7 mouse cellular contexts compared by ENCODE assay signal in the genomic region with DNA sequence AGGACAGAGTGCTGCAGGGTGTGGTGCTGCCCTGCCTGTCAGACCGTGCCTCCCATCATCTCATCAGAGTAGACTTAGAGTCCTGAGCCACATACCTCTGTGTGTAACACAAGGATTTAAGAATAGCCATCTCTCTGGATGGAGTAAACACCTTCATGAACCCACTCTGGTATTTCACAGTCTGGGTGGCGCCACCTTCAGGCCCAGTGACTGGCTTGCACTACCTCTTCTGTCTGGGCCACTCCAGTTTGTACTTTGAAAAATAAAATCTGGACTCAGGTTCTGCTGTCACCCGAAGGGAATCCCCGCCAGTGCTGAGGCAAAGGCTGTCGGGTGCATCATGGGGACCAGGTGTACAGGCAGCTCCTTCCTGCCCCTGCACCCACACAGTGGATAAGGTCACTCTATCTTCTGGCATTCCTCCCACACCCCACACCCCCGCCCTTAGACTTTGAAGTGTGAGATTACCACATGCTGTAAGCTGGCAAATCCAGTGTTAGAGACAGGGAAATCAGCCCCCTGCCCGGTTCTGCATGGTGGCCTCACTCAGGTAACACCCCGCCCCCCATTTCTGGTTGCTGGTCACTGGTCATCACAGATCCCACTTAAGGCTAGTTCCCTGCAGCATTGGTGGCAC.
DNase-seq lines count a peak whose midpoint lies in the region; ATAC-seq and TF ChIP-seq lines count a peak whose summit lies in the region.

No protein-coding gene starts in this region.

- H3K9ac ChIP-seq in heart, embryonic 12.5 days = no peak overlapping the region
- H3K9ac ChIP-seq in midbrain, postnatal 0 days (replicated peaks; ENCODE audit: low read length, poor library complexity, severe bottlenecking) = no peak overlapping the region
- H3K9ac ChIP-seq in midbrain, embryonic 15.5 days = no peak overlapping the region
- H3K9ac ChIP-seq in stomach, embryonic 16.5 days (ENCODE audit: low read length) = no peak overlapping the region

- peak; percentile 62 for TF ChIP-seq CTCF in midbrain, postnatal 0 days (IDR thresholded peaks at IDR 0.05)
- 0 out of 2 replicates have a peak, but pooled peaks have one; percentile 23 for TF ChIP-seq CTCF in embryonic fibroblast, embryonic 13.5 days (IDR thresholded peaks at IDR 0.05; ENCODE audit: borderline replicate concordance, insufficient read depth, low read length)

- no peak overlapping the region for H3K4me2 ChIP-seq in heart, embryonic 12.5 days
- H3K4me2 ChIP-seq in midbrain, postnatal 0 days (ENCODE audit: low read depth, low read length, poor library complexity, severe bottlenecking) = no peak overlapping the region
- no peak overlapping the region for H3K4me2 ChIP-seq in midbrain, embryonic 15.5 days
- no peak overlapping the region for H3K4me2 ChIP-seq in stomach, embryonic 16.5 days (ENCODE audit: low read depth, low read length)

- no peaks in the 10 kb centered on the region for H3K27me3 ChIP-seq in heart, embryonic 12.5 days (replicated peaks)
- no peaks in the 10 kb centered on the region for H3K27me3 ChIP-seq in midbrain, postnatal 0 days (ENCODE audit: insufficient read depth, low read length)
- H3K27me3 ChIP-seq in midbrain, embryonic 15.5 days (replicated peaks) = no peaks in the 10 kb centered on the region
- no peaks in the 10 kb centered on the region for H3K27me3 ChIP-seq in stomach, embryonic 16.5 days (ENCODE audit: control insufficient read depth, insufficient read depth, low read length)

- peaks cover 44% of the 10 kb centered on the region for H3K4me1 ChIP-seq in heart, embryonic 12.5 days (replicated peaks)
- H3K4me1 ChIP-seq in midbrain, postnatal 0 days (ENCODE audit: insufficient read depth, low read length) = no peaks in the 10 kb centered on the region
- H3K4me1 ChIP-seq in midbrain, embryonic 15.5 days = peaks cover 25% of the 10 kb centered on the region
- H3K4me1 ChIP-seq in embryonic fibroblast, embryonic 13.5 days (ENCODE audit: control insufficient read depth, insufficient read depth, low read length) = peaks cover 13% of the 10 kb centered on the region
- peaks cover 42% of the 10 kb centered on the region for H3K4me1 ChIP-seq in stomach, embryonic 16.5 days (ENCODE audit: control insufficient read depth, insufficient read depth, low read length)

- no peak overlapping the region for H3K4me3 ChIP-seq in heart, embryonic 12.5 days
- no peak overlapping the region for H3K4me3 ChIP-seq in midbrain, postnatal 0 days (ENCODE audit: low read depth, low read length)
- no peak overlapping the region for H3K4me3 ChIP-seq in midbrain, embryonic 15.5 days
- no peak overlapping the region for H3K4me3 ChIP-seq in embryonic fibroblast, embryonic 13.5 days (ENCODE audit: insufficient read depth, low read length)
- H3K4me3 ChIP-seq in stomach, embryonic 16.5 days (replicated peaks; ENCODE audit: low read length) = no peak overlapping the region

- no peaks in the 10 kb centered on the region for H3K9me3 ChIP-seq in heart, embryonic 12.5 days (replicated peaks)
- no peaks in the 10 kb centered on the region for H3K9me3 ChIP-seq in midbrain, postnatal 0 days (ENCODE audit: low read length)
- no peaks in the 10 kb centered on the region for H3K9me3 ChIP-seq in midbrain, embryonic 15.5 days
- H3K9me3 ChIP-seq in stomach, embryonic 16.5 days (replicated peaks; ENCODE audit: control insufficient read depth, low read length) = no peaks in the 10 kb centered on the region

- H3K27ac ChIP-seq in heart, embryonic 12.5 days (ENCODE audit: poor library complexity, severe bottlenecking) = 0 out of 2 replicates have a peak overlapping the region, but pooled peaks have one; percentile 19
- H3K27ac ChIP-seq in midbrain, postnatal 0 days (ENCODE audit: low read depth, low read length) = no peak overlapping the region
- H3K27ac ChIP-seq in midbrain, embryonic 15.5 days = no peak overlapping the region
- H3K27ac ChIP-seq in embryonic fibroblast, embryonic 13.5 days (ENCODE audit: insufficient read depth, low read length) = no peak overlapping the region
- H3K27ac ChIP-seq in stomach, embryonic 16.5 days (ENCODE audit: low read length) = no peak overlapping the region

- ATAC-seq in heart, embryonic 12.5 days (ENCODE audit: insufficient number of reproducible peaks, low FRiP score) = no peak
- ATAC-seq in midbrain, postnatal 0 days (ENCODE audit: low FRiP score) = peak; percentile 38
- ATAC-seq in midbrain, embryonic 15.5 days (replicated peaks) = no peak
- peak; percentile 38; the same call in 1 of the 2 replicates for ATAC-seq in stomach, embryonic 16.5 days (ENCODE audit: insufficient read depth, low FRiP score)

- 53% methylated on average over 8 of the region's 8 CpGs for WGBS in heart, embryonic 12.5 days
- 83% methylated on average over 8 of the region's 8 CpGs for WGBS in midbrain, postnatal 0 days
- WGBS in midbrain, embryonic 15.5 days = 86% methylated on average over 8 of the region's 8 CpGs
- 63% methylated on average over 8 of the region's 8 CpGs for whole genome bisulfite sequencing in stomach, embryonic 16.5 days

- no peak for TF ChIP-seq POLR2A in embryonic fibroblast, embryonic 13.5 days (IDR thresholded peaks at IDR 0.05; ENCODE audit: low read depth, low read length)

- peaks cover 43% of the 10 kb centered on the region for H3K36me3 ChIP-seq in heart, embryonic 12.5 days
- H3K36me3 ChIP-seq in midbrain, postnatal 0 days (ENCODE audit: insufficient read depth, low read length) = peaks cover 25% of the 10 kb centered on the region
- peaks cover 10% of the 10 kb centered on the region; the same call in 1 of the 2 replicates for H3K36me3 ChIP-seq in midbrain, embryonic 15.5 days (replicated peaks)
- H3K36me3 ChIP-seq in stomach, embryonic 16.5 days (ENCODE audit: control insufficient read depth, insufficient read depth, low read length) = peaks cover 12% of the 10 kb centered on the region; the same call in 1 of the 2 replicates

- DNase-seq in heart, adult 18-20 months = no peak
- no peak for DNase-seq in midbrain, postnatal 0 days (ENCODE audit: low spot score)
- no peak for DNase-seq in spleen, postnatal 4 days (ENCODE audit: low spot score in 2 of 2)

Comparison
In these comparisons a context has a peak if more than half of its experiments do, and no peak if none do; other contexts are left out.
1. ATAC-seq: peak in midbrain, postnatal 0 days (single experiment) and stomach, embryonic 16.5 days (single experiment); none in heart, embryonic 12.5 days (single experiment) and midbrain, embryonic 15.5 days (single experiment).